Mouse (Mus musculus) left cerebral cortex, postnatal 10 days (tissue): ENCODE results near the gene Nhej1. TPM values are rescaled to one million over a fixed set of nuclear protein-coding genes. Genes with fewer than 3 reads are reported as not detected.

ENCODE experiments used
- DNase-seq, 2 experiments: peaks; one replicate each; pipeline ENCODE4 v3.0.0; 2021 to 2022; ENCODE audit warnings: low spot score in 2 of 2, mixed read lengths in 1 of 2; ENCODE audit errors: extremely low spot score in 1 of 2
- intact Hi-C: fragments of 180-260 bp; cut with DNase I; formaldehyde crosslinking; loops from one replicate; pipeline ENCODE4 v1.15.1; 2025
- total RNA-seq, 2 experiments: library from RNA; stranded (reverse); gene quantifications; 2 replicates each; pipeline ENCODE4 v1.2.3; 2021

The Nhej1 gene
- 1 to 10 TPM; 1.9 to 2.7 TPM for total RNA-seq

DNA sequence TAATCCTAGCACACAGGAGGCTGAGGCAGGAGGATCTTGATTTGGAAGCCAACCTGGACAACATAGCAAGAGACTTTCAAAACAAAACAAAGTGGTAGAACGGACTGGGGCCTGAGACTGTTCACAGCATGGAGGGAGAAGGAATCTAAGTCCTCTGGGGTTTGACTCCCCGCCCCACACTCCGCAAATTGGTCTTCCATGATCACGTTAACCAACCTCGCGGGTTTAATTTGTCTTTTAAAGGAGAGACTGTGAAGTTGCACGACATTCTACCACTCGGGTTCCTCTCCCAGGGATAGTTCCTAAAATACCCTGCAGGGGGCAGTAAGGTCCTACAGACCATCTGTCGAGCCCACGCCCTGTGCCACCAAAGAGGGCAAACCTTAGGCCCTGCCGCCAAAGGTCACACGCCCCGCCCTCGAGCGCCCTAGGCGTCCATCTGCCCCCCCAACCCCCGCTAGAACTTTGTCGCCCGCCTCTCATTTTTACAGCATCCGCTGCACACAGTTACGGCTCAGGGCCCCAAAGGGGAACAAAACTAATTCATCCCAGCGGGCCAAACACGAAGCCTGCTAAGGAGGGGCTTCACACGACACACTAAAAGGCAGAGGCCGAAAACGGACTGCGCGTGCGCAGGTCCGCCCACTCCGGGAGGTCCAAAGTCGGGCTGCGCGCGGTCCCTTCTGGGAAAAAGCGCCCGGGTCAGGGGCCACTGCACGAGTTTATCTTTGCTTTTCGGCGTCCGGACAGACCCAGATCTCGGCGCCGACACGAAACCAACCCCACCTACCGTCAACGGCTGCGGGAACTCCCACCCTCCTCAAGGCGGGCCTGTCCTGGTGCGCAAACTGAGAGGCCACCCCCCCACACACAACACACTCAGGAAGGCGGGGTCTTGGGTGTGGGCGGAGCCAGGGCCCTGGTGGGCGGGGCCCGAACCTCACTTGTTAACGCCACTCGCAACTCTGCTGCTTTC, at the start of gene Nhej1:
Gene Nhej1 (minus strand): TSS at position 855 of the 976 bp plus-strand sequence.
- intact Hi-C loops: no loop called here
- peak; percentile 83 to 95 for DNase-seq

DNA sequence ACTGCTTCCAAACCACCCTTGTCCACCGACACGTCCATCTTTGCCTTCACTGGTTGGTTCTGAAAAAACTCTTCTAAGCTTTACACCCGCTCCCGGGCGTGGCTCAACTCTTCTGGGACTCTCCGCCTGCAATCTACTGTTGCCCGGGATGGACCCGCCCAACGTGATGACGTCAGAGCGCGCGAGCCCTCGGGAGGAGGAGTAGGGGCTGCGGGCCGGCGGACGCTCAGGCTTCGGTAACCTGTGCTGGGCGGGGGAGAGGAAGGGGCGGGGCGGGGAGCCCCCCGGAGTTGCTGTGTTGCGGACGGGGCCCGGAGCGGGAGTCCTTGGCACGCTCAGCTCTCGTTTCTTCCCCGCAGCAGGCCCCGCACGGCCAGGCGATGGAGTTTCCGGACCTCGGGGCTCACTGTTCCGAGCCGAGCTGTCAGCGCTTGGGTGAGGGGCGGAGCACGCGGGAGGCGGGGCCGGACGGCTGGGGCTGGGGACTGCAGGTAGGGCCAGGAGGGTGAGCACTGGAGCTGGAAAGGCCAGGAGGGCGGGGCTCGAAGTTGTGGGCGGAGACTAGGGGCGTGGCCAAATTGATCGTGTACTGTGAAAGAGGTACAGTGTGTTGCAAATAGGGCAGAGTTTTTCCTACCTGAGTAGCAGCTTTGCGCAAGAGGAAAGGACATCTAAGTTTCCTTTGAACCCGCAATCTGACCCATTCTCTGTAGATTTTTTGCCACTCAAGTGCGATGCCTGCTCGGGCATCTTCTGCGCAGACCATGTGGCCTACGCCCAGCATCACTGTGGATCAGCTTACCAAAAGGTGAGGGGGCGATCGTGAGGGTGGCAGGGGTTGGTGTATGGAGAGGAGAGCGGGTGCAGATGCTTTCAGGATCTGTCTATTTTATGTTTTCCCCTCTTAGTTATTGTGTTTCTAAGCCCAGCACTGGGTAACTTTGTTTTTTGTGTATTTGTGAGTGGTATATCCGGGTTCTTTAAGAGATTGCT, 43.8 kb upstream of the Nhej1 start, which contains the start of gene Zfand2b:
Gene Zfand2b (plus strand): TSS at position 175 of the 993 bp plus-strand sequence.
- intact Hi-C loops: no loop called here

GRCm38 (mm10) chr1:75168093-75168471, 43.1 kb upstream of the Nhej1 start:
- no peak for DNase-seq
- intact Hi-C loops: no loop called here

More for the DNA sequence above, 43.8 kb upstream of the Nhej1 start, which contains the start of gene Zfand2b:
- peak; percentile 93 to 98 for DNase-seq

GRCm38 (mm10) chr1:75160256-75160617, 35.2 kb upstream of the Nhej1 start:
- DNase-seq: no peak
- intact Hi-C loops: no loop called here

DNA sequence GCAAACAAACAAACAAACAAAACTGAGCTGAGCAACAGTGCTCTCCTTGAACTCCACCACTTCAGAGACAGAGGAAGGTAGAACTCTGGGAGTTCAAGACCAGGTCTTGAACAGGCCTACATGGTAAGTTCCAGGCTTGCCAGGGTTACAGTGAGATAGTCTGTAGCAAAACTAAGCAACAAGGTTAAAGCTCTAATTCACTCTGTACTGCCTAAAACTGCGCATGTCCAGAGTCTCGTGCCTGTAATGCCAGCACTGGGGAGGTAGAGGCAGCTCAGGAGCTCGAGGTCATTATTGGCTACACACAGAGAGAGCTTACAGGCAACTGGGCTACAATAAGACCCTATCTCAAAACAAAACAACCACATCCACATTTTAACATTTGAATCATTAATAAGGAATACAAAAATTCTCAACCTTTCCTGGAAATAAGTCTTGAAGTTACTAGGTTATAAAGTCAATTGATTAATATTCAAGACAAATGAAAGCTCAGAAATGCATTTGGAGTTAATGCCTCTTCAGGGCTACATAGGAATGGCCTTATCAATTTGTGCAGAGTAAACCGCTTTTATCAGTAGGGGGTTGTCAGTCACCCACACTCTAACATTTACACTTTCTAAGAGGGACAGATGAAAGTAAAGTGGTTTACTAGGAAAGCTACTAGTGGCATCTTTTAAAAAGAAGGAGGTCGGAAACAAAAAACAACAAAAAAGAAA, 34.7 kb upstream of the Nhej1 start:
- no peak for DNase-seq
- intact Hi-C loops: no loop called here

- intact Hi-C loops: no loop called here
- DNase-seq: no peak
Observed at GRCm38 (mm10) chr1:75158990-75159389, 34.0 kb upstream of the Nhej1 start.

GRCm38 (mm10) chr1:75155837-75156236, 30.8 kb upstream of the Nhej1 start:
- no peak for DNase-seq

GRCm38 (mm10) chr1:75148727-75149126, 23.7 kb upstream of the Nhej1 start:
- no peak for DNase-seq
- intact Hi-C loops: no loop called here

More at GRCm38 (mm10) chr1:75155837-75156236, 30.8 kb upstream of the Nhej1 start:
- intact Hi-C loops: no loop called here

- DNase-seq: no peak
- intact Hi-C loops: no loop called here
Observed at GRCm38 (mm10) chr1:75147411-75148135, 22.6 kb upstream of the Nhej1 start.

GRCm38 (mm10) chr1:75145589-75145988, 20.6 kb upstream of the Nhej1 start:
- DNase-seq: no peak
- intact Hi-C loops: no loop called here

- peak; percentile 93 to 98 for DNase-seq
- intact Hi-C loops: no loop called here
Observed at GRCm38 (mm10) chr1:75142301-75143261, 17.6 kb upstream of the Nhej1 start, which contains the start of the genes Cnppd1 and Retreg2. Gene Cnppd1, minus strand, starts transcription at chr1:75142711. Gene Retreg2, plus strand, starts transcription at chr1:75142778.

- intact Hi-C loops: no loop called here
- peak in 1 of 2 experiments; percentile 83 for DNase-seq
Observed at GRCm38 (mm10) chr1:75141486-75142190, 16.6 kb upstream of the Nhej1 start.

DNA sequence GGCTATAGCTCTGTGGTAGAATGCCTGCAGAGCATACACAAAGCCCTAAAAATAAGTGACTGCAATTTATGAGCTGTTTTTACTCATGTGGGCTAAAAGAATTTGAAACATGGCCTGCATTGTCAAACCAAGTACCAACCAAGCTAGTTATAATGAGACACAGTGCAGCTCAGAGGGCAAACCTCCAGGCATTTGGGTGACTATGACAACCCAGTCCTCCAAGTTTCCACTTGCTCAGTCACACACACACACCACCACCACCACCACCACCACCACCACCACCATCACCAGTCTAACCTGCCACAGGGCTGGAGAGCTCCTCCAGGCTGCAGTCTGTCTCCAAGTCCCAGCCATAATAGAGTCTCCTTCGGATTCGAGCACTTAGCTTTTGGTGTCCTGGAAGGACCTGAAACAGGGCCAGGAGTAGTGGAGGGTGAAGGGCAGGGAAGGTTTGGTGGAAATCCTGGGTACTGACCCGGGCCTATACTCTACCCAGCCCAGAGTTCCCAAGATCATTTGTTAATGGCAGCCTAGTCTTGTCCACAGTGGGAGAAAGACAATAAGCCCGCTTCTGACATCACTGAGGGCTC, 15.7 kb upstream of the Nhej1 start:
- DNase-seq: no peak

DNA sequence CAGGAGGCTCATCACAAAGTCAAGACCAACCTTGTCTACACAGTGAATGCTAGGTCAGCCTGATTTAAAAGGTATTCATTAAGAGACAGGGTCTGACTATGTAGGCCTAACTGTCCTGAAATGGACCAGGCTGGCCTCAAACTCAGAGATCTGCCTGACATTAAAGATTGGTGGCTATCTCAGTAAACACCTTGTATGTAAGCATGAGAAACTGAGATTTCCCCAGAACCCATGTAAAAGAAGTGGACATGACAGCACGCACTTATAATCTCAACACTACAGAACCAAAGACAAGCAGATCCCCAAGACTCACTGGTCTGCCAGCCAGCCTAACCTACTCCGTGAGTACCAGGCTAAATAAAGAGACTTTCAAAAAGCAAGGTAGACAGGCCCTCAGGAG, 13.4 kb upstream of the Nhej1 start:
- intact Hi-C loops: no loop called here
- no peak for DNase-seq

More for the DNA sequence above, 15.7 kb upstream of the Nhej1 start:
- intact Hi-C loops: no loop called here

GRCm38 (mm10) chr1:75136730-75137129, 11.7 kb upstream of the Nhej1 start:
- intact Hi-C loops: no loop called here
- DNase-seq: no peak

DNA sequence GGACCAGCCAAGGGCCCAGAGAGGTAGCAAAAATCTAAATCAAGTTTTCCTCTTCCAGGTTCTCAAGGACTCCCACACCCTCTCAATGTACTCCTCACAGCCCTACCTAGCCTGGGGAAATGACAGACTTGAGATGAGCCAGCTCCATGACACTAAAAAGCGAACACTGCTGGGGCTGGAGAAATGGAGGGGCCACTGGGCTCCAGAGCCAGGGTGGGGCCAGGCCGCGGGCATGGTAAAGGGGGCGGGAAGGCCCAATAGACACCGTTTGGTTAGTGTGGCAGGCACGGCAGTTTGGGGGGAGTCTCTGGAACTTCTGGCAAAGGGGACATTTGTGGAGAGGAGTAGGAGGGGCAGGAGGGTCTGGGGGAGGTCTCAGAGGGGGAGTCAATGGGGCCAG, 11.3 kb upstream of the Nhej1 start:
- no peak for DNase-seq
- intact Hi-C loops: no loop called here
